Mouse (Mus musculus) spleen, postnatal 36 days (tissue): ENCODE data around the gene Vmn1r121.
"Not testable (repeated sequence)": the region's sequence is repeated elsewhere in the genome, so short reads cannot be mapped to it uniquely, and the experiment has no call there.

Experiments used
- DNase-seq, 2 experiments: peaks; one replicate each; pipeline ENCODE4 v3.0.0; 2022; ENCODE audit warnings: low spot score in 2 of 2, mixed read lengths in 1 of 2

Gene Vmn1r121

DNA sequence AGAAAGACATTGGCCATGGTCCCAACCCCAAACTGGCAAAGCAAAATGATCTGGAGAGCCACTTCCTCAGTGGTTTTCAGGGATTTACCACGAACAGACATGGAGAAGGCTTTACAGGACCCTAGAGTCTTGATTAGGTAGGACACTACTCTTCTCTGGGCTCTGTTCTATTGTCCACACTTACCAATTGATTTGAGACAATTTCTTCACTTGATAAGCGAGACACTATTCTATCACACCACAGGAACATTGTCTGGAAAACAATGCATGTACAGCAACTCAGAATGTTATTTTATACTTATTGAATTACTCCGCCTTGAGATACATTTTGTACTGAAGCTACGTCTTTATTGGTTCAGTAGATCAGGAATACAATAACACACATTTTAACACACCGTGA lies at the start of gene Vmn1r121:
Gene Vmn1r121 (minus strand): TSS at position 101 of the 400 bp plus-strand sequence.
- DNase-seq = not testable (repeated sequence)

GRCm38 (mm10) chr7:21134028-21134427 lies 35.7 kb upstream of the Vmn1r121 start, which contains the start of gene Vmn1r122:
TSS of gene Vmn1r122 (minus strand) at chr7:21134128.
- not testable (repeated sequence) for DNase-seq

GRCm38 (mm10) chr7:21053684-21054083 lies 44.6 kb downstream of the Vmn1r121 start, which contains the start of gene Vmn1r120:
TSS of gene Vmn1r120 (minus strand) at chr7:21053784.
- not testable (repeated sequence) for DNase-seq
